Mouse (Mus musculus): ENCODE data around the gene F7.

GRCm38 (mm10) chr8:12976290-12976689 lies 49.5 kb upstream of the F7 start:
- no peak for TF ChIP-seq CTCF (IDR thresholded peaks at IDR 0.05; ENCODE audit: insufficient read depth, low read depth, low read length)
- no peak for TF ChIP-seq POLR2A (IDR thresholded peaks at IDR 0.05; ENCODE audit: insufficient read depth, low read depth, low read length)

All from olfactory bulb, adult 2 months (tissue).